Mouse (Mus musculus) heart, adult 2 months (tissue): ENCODE measurements around the gene Acnat1.
"Not testable (repeated sequence)": the region's sequence is repeated elsewhere in the genome, so short reads cannot be mapped to it uniquely, and the experiment has no call there.

Source experiments
- CTCF ChIP-seq: fragments of 200-600 bp; IDR thresholded peaks from 2 replicates; pipeline ENCODE4 v1.8.1; 2022; ENCODE audit warnings: antibody characterized with exemption, mild to moderate bottlenecking, moderate library complexity
- POLR2A ChIP-seq: fragments of 200-500 bp; IDR thresholded peaks from 2 replicates; pipeline ENCODE4 v1.6.1; 2011; ENCODE audit warnings: mild to moderate bottlenecking, low read depth, low read length, control low read depth; ENCODE audit not compliant: insufficient read depth

GRCm38 (mm10) chr4:49479035-49479434 is 5.3 kb upstream of the Acnat1 start:
- TF ChIP-seq CTCF, POLR2A: not testable (repeated sequence)
